Mouse (Mus musculus) megakaryocyte-erythroid progenitor cell, adult 5-6 weeks (primary cell): ENCODE measurements around the gene B3gnt3. TPM values are rescaled to one million over a fixed set of nuclear protein-coding genes. Genes with fewer than 3 reads are reported as not detected.
"Not testable (repeated sequence)": the region's sequence is repeated elsewhere in the genome, so short reads cannot be mapped to it uniquely, and the experiment has no call there.

Source experiments
- ATAC-seq: replicated peaks from 2 replicates; pipeline ENCODE4 v1.8.0; 2016; ENCODE audit warnings: mild to moderate bottlenecking, inconsistent platforms; ENCODE audit not compliant: severe bottlenecking, poor library complexity, low FRiP score, low TSS enrichment
- total RNA-seq, 2 experiments: library from RNA; stranded (forward) in 1 of 2; stranded (reverse) in 1 of 2; fragments of 200-1000, 215-1000 nt in 1 of 2; fragments of >200 nt in 1 of 2; fragmentation: Nextera tagmentation in 1 of 2; gene quantifications; 2 replicates each; pipeline ENCODE4 v1.2.3; 2014 to 2017

B3gnt3 gene
- total RNA-seq, 2 experiments from 2014 or later: 0.79 to 0.99 TPM

DNA sequence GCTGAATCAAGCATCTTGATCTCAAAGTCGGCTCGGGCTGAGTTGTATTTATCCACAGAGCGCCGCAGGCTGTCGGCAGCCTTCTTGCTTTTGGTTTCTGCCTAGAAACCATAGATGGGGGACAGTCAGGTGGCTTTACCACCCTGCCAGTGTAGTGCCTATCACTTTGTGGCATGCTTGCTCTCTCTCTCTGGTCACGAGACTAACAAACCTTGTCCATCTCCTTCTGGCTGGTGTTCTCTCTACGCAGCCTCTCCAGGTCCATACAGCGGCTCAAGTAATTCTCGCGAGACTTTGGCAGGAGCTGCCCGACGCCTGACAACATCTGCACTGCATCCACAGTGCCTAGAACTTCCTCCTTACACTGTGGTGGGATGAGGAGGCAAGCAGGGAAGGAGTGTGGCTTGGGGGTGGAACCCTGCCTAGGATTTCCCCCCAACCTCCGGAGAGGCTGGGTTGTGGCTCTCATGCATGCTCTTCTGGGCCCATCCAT, 15.0 kb upstream of the B3gnt3 start:
- ATAC-seq: no peak

- no peak for ATAC-seq
Measured at GRCm38 (mm10) chr8:71715531-71715930, 13.9 kb upstream of the B3gnt3 start.

- ATAC-seq: no peak
Measured at GRCm38 (mm10) chr8:71711574-71711973, 10.0 kb upstream of the B3gnt3 start.

GRCm38 (mm10) chr8:71709800-71710446, 8.3 kb upstream of the B3gnt3 start:
- peak; percentile 53 for ATAC-seq

- ATAC-seq: peak; percentile 3; the same call in 1 of the 2 replicates
Measured at GRCm38 (mm10) chr8:71709134-71709799, 7.7 kb upstream of the B3gnt3 start.

DNA sequence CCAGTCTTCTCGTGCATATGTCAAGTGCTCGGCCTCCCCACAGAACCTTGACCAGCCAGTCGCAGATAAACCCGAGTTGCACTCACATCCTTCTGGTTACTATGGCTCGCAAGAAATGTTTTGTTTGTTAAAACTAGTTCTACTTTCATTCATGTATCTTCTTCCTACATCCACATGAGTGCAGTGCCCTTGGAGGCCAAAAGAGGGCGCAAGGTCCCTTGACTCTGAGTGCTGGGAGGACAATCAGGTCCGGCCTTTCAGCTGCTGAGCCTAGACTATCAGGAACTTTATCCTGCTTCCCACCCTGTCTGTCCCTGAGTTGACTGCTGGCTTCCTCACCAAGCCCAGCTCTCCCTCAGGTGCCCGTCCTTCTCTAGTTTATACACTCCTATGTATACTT, 6.3 kb upstream of the B3gnt3 start:
- ATAC-seq: peak; percentile 24; the same call in 1 of the 2 replicates

- ATAC-seq: not testable (repeated sequence)
Measured at GRCm38 (mm10) chr8:71703400-71703799, 1.8 kb upstream of the B3gnt3 start.

- peak; percentile 90 for ATAC-seq
Measured at GRCm38 (mm10) chr8:71702923-71703322, 1.3 kb upstream of the B3gnt3 start.

- ATAC-seq: peak; percentile 13; the same call in 1 of the 2 replicates
Measured at GRCm38 (mm10) chr8:71702087-71702432, 471 bp upstream of the B3gnt3 start.

DNA sequence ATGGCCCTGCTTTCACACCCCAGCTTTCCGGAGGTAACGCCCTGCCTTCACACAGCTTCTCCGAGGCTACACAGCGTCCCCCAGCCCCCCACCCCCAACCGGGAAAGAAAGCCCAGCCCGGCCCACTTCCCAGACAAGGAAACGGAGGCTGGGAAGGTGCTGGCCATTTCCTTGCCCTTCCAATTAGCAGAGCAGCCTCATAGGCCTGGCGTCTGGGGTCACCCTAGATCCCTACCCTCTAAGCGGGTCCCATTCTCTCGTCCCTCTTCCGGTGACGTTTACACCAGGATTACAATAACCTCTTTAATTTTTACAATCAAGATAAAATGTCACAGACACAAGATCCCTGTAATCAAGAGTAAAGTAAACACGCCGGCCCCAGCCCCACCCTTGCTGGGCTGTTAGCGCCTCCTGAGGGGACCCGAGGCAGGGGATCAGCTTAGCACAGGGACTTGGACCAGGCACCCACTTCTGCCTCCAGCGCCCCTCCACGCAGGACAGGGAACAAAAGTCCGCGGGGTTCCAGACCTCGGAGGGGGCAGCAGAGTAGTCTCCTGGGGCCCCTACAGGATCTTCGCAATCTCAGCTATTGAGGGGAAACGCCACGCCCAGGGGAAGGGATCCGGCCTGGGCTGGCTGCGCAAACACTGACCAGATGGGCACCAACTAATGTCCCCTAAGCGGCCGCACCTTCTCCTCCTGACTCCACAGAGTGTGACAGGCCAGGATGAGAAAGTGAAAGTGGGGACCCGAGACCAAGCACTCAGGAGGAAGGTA, 908 bp downstream of the B3gnt3 start:
- no peak for ATAC-seq

DNA sequence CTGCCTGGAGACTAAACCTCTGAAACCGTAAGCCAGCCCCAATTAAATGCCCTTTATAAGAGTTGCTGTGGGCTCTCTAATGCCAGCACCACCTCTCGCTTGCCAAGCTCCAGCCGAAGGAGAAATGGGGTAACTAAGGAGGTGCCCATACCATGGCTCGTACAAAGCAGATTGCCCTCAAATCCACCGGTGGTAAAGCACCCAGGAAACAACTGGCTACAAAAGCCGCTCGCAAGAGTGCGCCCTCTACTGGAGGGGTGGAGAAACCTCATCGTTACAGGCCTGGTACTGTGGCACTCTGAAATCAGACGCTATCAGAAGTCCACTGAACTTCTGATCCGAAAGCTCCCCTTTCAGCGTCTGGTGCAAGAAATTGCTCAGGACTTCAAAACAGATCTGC, 6.1 kb downstream of the B3gnt3 start:
- not testable (repeated sequence) for ATAC-seq

DNA sequence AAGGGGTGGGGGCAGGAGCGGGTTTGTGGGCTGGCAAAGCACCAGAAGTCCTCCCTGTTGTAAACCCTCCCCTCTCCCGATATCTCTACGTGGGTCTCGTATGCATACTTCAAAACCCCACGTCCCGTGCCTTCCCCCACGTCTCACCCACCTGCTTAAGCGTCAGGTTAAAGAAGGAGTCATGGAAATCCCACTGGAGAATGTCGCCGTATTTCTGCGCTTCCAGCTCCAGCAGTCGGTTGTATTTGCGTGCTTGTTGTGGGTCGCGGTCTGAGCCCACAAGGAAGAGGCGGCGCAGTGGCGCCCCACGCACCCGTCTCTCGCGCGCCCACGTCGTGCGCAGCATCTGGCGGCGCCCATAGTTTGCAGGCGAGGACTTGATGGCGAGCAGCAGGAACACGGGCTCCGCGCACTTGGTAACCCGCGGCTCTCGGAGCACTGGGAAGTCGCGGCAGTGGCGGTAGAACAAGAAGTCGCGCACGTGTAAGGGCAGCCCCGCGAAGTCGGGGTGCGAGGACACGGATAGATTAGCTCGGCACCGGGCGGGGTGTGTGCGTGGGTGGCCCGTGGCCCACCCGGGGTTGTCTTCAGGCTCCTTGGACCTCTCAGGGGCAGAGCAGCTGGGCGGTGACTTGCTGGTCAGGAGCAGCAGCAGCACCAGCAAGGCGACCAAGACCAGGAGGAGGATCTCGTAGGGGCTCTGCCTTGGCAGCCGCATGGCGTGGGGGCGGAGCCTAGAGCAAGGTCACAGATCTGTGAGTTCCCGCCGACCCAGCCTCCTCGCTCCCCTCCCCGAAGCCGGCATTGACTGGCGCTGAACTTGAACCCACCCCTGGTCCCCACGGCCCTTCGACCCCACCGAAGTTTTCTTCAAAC, 8.2 kb downstream of the B3gnt3 start:
- 0 out of 2 replicates have a peak, but pooled peaks have one; percentile 13 for ATAC-seq

DNA sequence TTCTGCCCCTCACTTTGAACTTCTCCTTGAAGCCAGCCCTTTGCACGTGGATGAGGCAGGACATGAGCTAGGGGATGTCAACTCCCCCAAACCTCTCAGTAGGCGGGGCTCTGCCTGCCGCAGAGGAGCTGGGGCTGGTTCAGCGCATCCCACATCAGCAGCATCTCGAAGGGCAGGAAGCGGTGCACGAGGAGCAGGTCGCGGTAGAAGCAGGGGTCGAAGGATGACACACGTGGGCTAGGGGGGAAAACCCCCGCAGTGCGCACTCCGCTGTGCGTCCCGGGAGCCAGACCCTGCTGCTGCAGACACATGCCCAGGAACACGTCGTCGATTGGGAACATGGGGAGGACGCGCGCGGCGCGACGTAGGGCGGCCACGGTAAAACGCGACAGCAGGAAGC, 9.1 kb downstream of the B3gnt3 start:
- ATAC-seq: peak; percentile 45; the same call in 1 of the 2 replicates

DNA sequence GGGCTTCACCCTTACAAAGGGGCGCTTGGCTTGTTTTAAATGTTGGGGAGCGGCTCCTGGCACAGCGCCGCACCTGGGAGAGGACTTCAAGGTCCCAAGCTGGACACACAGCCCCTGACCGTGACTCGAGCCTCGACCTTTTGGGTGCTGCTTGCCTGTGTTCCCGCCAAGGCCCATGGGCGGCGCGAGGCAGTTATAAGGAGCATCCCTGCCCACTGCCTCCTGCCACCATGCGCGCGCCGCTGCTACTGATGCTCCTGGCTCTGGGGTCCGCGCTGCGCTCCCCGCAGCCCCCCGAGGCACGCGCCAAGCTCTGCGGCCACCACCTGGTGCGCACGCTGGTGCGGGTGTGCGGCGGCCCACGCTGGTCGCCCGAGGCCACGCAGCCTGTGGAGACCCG, 12.6 kb downstream of the B3gnt3 start, which contains the start of gene Insl3:
Insl3 (plus strand) TSS at position 187 of the 400 bp plus-strand sequence.
- no peak for ATAC-seq

- ATAC-seq: no peak
Measured at GRCm38 (mm10) chr8:71687616-71688015, 14.0 kb downstream of the B3gnt3 start.

DNA sequence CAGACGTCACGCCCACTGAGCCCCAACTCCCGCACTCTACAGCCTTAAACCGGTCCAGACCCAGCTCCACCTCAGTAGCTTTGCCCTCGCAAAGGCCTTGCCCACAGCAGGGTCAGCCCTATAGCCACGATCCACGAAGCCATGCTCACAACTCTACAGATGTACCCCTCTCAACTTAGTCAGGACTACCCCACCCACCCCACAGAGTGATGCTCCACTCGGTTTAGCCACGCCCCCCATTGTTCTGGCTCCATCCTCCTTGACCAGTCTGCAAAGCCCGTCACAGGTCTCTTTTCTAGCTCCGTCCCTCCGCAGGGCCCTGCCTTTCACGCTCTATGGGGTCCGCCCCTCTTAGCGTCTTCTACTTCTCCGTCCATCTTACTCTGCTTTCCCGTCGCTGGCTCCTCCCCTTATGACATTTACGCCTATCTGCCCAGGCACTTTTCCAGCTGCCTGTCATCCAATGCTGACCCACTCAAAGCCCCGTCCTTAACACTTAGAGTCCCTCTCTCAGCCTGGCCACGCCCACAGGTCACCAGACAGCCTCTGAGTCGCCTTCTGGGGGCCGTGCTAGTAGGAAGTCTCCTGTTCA, 15.3 kb downstream of the B3gnt3 start:
- no peak for ATAC-seq

DNA sequence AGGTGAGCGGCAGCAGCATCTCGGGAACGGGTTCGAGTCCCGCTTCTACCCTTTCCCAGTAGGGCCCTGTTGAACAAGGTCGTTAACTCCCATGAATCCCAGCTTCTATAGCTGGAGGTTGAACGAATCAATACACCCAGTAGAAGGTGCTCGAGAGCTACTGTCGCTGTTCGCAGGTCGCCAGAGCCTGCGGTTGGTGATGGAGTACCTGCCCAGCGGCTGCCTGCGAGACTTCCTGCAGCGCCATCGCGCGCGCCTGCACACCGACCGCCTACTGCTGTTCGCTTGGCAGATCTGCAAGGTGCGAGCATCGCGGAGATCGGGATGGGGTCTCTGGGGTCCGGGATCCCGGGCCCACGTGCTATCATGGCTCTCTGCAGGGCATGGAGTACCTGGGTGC, 16.0 kb downstream of the B3gnt3 start:
- no peak for ATAC-seq

GRCm38 (mm10) chr8:71684701-71685100, 16.9 kb downstream of the B3gnt3 start:
- no peak for ATAC-seq

DNA sequence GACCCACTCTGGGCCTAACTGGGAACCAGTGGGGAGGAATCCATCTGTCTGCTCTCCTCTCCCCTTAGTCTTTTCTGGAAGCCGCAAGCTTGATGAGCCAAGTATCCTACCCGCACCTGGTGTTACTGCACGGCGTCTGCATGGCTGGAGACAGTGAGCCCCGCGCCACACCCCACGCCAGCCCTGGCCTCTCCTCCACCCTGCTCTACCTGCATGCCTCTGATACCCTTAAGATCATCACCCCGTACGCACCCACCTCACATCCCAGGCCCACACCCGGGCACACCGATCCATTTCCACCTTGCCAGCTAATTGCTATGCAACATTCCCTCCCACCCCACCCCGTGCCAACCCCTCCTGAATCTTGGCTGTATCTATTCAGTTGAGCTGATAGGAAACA, 18.8 kb downstream of the B3gnt3 start:
- no peak for ATAC-seq
